Mouse (Mus musculus): Measurements from ENCODE around the gene Ciart. TPM values are rescaled to one million over a fixed set of nuclear protein-coding genes. Genes with fewer than 3 reads are reported as not detected.
"Not testable (repeated sequence)": the region's sequence is repeated elsewhere in the genome, so short reads cannot be mapped to it uniquely, and the experiment has no call there.

Gene Ciart
- polyA plus RNA-seq, 1 experiment from 2014 or later = 4.9 TPM

DNA sequence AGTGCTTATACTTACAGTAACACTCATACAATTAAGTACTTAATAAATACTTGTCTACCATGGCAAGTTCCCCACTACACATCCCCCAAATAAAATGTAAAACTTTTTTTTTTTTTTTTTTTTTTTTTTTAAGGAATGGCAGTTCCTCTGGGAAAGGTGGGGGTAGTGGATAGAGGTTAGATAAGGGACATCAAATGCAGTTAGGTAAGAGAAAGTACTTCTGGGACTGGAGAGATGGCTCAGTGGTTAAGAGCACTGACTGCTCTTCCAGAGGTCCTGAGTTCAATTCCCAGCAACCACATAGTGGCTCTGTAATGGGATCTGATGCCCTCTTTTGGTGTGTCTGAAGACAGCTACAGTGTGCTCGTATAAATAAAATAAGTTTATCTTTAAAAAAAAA, 25.0 kb downstream of the Ciart start:
- H3K36me3 ChIP-seq (replicated peaks) = peaks cover 21% of the 10 kb centered on the region
- WGBS = 91% methylated on average over 1 of the region's 1 CpGs
- H3K27ac ChIP-seq; H3K4me3 ChIP-seq (replicated peaks); H3K9ac ChIP-seq; H3K9me3 ChIP-seq; H3K27me3 ChIP-seq; H3K4me2 ChIP-seq; ATAC-seq (ENCODE audit: low FRiP score): not testable (repeated sequence)
- H3K4me1 ChIP-seq = peaks cover 11% of the 10 kb centered on the region

DNA sequence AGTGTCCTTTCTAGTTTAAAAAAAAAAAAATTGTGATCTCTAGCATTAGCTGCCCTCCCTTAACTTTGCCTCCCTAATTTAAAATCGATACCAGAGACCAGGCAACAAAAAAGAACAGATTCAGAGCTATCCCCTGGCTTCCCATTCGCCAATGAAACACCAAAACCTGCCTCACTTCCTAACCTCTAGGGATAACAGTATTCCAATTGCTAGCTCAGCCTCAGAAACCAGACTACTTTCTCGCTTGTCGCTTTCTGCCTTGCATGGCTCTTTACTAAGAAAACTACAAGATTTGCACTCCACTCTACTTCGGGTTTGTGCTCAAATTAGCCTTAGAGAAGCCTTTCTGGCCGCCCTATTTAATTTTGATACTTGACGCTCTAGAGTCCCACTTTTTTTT, 25.9 kb downstream of the Ciart start:
- H3K27ac ChIP-seq = peak overlapping the region; percentile 74
- no peaks in the 10 kb centered on the region for H3K27me3 ChIP-seq
- peaks cover 22% of the 10 kb centered on the region for H3K36me3 ChIP-seq (replicated peaks)
- H3K9me3 ChIP-seq = no peaks in the 10 kb centered on the region
- peaks cover 11% of the 10 kb centered on the region for H3K4me1 ChIP-seq
- 21% methylated on average over 7 of the region's 7 CpGs for WGBS
- H3K4me3 ChIP-seq (replicated peaks) = peak overlapping the region; percentile 91
- H3K9ac ChIP-seq = peak overlapping the region; percentile 90
- peak overlapping the region; percentile 79 for H3K4me2 ChIP-seq
- no peak; the same call in none of the 2 replicates for ATAC-seq (ENCODE audit: low FRiP score)

- peak within 1 kb of the TSS; percentile 74 for H3K27ac ChIP-seq
- ATAC-seq (ENCODE audit: low FRiP score) = peak; percentile 100
- peaks cover 11% of the 10 kb centered on the region for H3K4me1 ChIP-seq
- under 1% methylated on average over 56 of the region's 56 CpGs for WGBS
- no peaks in the 10 kb centered on the region for H3K9me3 ChIP-seq
- H3K4me2 ChIP-seq = peak within 1 kb of the TSS; percentile 79
- H3K36me3 ChIP-seq (replicated peaks) = peaks cover 27% of the 10 kb centered on the region
- peak within 1 kb of the TSS; percentile 90 for H3K9ac ChIP-seq
- peak within 1 kb of the TSS; percentile 91 for H3K4me3 ChIP-seq (replicated peaks)
- no peaks in the 10 kb centered on the region for H3K27me3 ChIP-seq
Measured at GRCm38 (mm10) chr3:95855502-95856089, 26.5 kb downstream of the Ciart start, which contains the start of gene Prpf3. TSS of gene Prpf3 (minus strand) at chr3:95855885.

GRCm38 (mm10) chr3:95851317-95851716, 30.7 kb downstream of the Ciart start:
- Histone ChIP-seq H3K4me3 (replicated peaks) (no peak overlapping the region), H3K27ac (no peak overlapping the region), H3K9ac (no peak overlapping the region), H3K9me3 (no peaks in the 10 kb centered on the region), H3K4me1 (peaks cover 11% of the 10 kb centered on the region), H3K4me2 (no peak overlapping the region), H3K27me3 (no peaks in the 10 kb centered on the region), H3K36me3 (replicated peaks) (peaks cover 69% of the 10 kb centered on the region)
- 94% methylated on average over 8 of the region's 8 CpGs for WGBS
- no peak for ATAC-seq (ENCODE audit: low FRiP score)

- WGBS = 91% methylated on average over 4 of the region's 4 CpGs
- Histone ChIP-seq H3K4me2 (no peak overlapping the region), H3K27ac (no peak overlapping the region), H3K4me3 (replicated peaks) (no peak overlapping the region), H3K9ac (no peak overlapping the region), H3K9me3 (no peaks in the 10 kb centered on the region), H3K4me1 (peaks cover 8% of the 10 kb centered on the region), H3K36me3 (replicated peaks) (peaks cover 76% of the 10 kb centered on the region), H3K27me3 (no peaks in the 10 kb centered on the region)
- no peak for ATAC-seq (ENCODE audit: low FRiP score)
Measured at GRCm38 (mm10) chr3:95850611-95851010, 31.4 kb downstream of the Ciart start.

DNA sequence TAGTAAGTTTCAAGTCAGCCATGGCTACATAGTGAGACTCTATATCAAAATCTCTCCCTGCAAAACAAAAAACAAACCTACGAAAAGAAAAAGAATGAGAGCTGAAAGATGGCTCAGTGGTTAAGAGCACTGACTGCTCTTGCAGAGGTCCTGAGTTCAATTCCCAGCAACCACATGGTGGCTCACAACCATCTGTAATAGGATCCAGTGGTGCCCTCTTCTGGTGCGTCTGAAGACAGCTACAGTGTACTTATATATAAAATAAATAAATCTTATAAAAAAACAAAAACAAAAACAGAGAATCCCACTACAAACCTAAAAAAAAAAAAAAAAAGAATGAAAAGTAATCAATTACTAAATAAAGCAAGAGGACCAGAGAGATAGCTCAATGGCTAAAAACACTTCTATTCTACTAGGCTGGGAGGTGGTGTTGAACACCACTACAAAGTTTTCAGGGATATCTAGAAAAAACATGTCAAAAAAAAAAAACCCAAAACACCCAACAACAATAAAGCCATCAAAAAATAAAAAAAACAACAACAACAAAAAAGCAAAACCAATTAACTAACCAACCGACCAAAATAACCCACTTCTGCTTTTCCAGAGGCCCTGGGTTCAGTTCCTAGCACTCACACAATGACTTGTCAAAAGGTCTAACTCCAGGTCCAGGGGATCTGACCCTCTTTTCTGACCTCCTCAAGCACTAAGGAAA, 39.4 kb downstream of the Ciart start:
- WGBS = 92% methylated on average over 3 of the region's 3 CpGs
- Histone ChIP-seq H3K9me3 (no peaks in the 10 kb centered on the region), H3K4me2 (no peak overlapping the region), H3K27ac (no peak overlapping the region), H3K36me3 (replicated peaks) (peaks cover 86% of the 10 kb centered on the region), H3K4me3 (replicated peaks) (no peak overlapping the region), H3K9ac (no peak overlapping the region), H3K4me1 (no peaks in the 10 kb centered on the region), H3K27me3 (no peaks in the 10 kb centered on the region)
- ATAC-seq (ENCODE audit: low FRiP score) = no peak

DNA sequence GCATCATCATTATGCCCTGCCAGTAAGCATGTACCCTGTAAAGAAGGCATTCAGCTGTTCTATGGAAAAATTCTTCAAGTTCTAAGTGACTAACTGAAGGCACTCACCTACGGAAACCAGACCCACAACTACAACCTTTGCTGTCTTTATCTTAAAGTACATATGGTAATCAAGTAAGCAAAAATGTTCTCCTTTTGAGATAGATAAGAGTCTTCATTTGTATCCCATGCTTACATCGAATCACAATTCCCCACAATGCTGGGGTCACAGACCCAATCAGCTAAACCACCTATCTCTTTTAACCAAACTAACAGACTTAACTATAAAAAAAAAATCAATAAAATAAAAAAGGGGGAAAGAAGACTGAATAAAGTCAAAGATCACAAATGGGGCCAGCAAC, 42.8 kb downstream of the Ciart start:
- Histone ChIP-seq H3K36me3 (replicated peaks) (peaks cover 82% of the 10 kb centered on the region), H3K4me3 (replicated peaks) (no peak overlapping the region)

GRCm38 (mm10) chr3:95829053-95829452, 53.0 kb downstream of the Ciart start:
- 97% methylated on average over 4 of the region's 4 CpGs for WGBS
- peaks cover 60% of the 10 kb centered on the region for H3K36me3 ChIP-seq (replicated peaks)
- H3K4me3 ChIP-seq (replicated peaks) = no peak overlapping the region
- H3K4me1 ChIP-seq = no peaks in the 10 kb centered on the region
- H3K9me3 ChIP-seq = no peaks in the 10 kb centered on the region
- no peak overlapping the region for H3K27ac ChIP-seq
- no peak overlapping the region for H3K9ac ChIP-seq
- no peak for ATAC-seq (ENCODE audit: low FRiP score)
- no peaks in the 10 kb centered on the region for H3K27me3 ChIP-seq
- H3K4me2 ChIP-seq = no peak overlapping the region

More for the DNA sequence above, 42.8 kb downstream of the Ciart start:
- Histone ChIP-seq H3K27ac (no peak overlapping the region), H3K27me3 (no peaks in the 10 kb centered on the region), H3K4me2 (no peak overlapping the region), H3K9ac (no peak overlapping the region), H3K9me3 (no peaks in the 10 kb centered on the region), H3K4me1 (no peaks in the 10 kb centered on the region)
- no peak for ATAC-seq (ENCODE audit: low FRiP score)
- WGBS = 97% methylated on average over 2 of the region's 2 CpGs

Other genes with a start within 250 kb of the Ciart start
- 69.3 and 74.0 TPM in 2 replicates for gene Mcl1, start 223.5 kb downstream of the Ciart start, polyA plus RNA-seq (2016; fragmentation: Nextera tagmentation; extraction: Ambion mirVana)
- gene Adamtsl4, start 194.3 kb downstream of the Ciart start, polyA plus RNA-seq (2016; fragmentation: Nextera tagmentation; extraction: Ambion mirVana) = 0.65 and 1.1 TPM in 2 replicates
- 13.2 and 14.5 TPM in 2 replicates for gene Ecm1, start 142.7 kb downstream of the Ciart start, polyA plus RNA-seq (2016; fragmentation: Nextera tagmentation; extraction: Ambion mirVana)
- 50.1 and 53.3 TPM in 2 replicates for gene Tars2, start 122.0 kb downstream of the Ciart start, polyA plus RNA-seq (2016; fragmentation: Nextera tagmentation; extraction: Ambion mirVana)
- 29.1 and 31.0 TPM in 2 replicates for gene Rprd2, start 63.4 kb downstream of the Ciart start, polyA plus RNA-seq (2016; fragmentation: Nextera tagmentation; extraction: Ambion mirVana)
- gene Prpf3, start 26.4 kb downstream of the Ciart start, polyA plus RNA-seq (2016; fragmentation: Nextera tagmentation; extraction: Ambion mirVana) = 59.1 and 69.5 TPM in 2 replicates
- 328 and 348 TPM in 2 replicates for gene Mrps21, start 10.7 kb downstream of the Ciart start, polyA plus RNA-seq (2016; fragmentation: Nextera tagmentation; extraction: Ambion mirVana)
- gene BC028528, start 9.8 kb upstream of the Ciart start, polyA plus RNA-seq (2016; fragmentation: Nextera tagmentation; extraction: Ambion mirVana) = 8.4 and 10.1 TPM in 2 replicates
- gene Aph1a, start 11.7 kb upstream of the Ciart start, polyA plus RNA-seq (2016; fragmentation: Nextera tagmentation; extraction: Ambion mirVana) = 32.2 and 37.5 TPM in 2 replicates
- 26.3 and 32.1 TPM in 2 replicates for gene Car14, start 22.4 kb upstream of the Ciart start, polyA plus RNA-seq (2016; fragmentation: Nextera tagmentation; extraction: Ambion mirVana)
- gene Anp32e, start 47.0 kb upstream of the Ciart start, polyA plus RNA-seq (2016; fragmentation: Nextera tagmentation; extraction: Ambion mirVana) = 405 and 446 TPM in 2 replicates
- 91.3 and 95.1 TPM in 2 replicates for gene Plekho1, start 113.8 kb upstream of the Ciart start, polyA plus RNA-seq (2016; fragmentation: Nextera tagmentation; extraction: Ambion mirVana)
- gene Vps45, start 176.2 kb upstream of the Ciart start, polyA plus RNA-seq (2016; fragmentation: Nextera tagmentation; extraction: Ambion mirVana) = 39.2 and 47.0 TPM in 2 replicates
- gene Otud7b, start 222.3 kb upstream of the Ciart start, polyA plus RNA-seq (2016; fragmentation: Nextera tagmentation; extraction: Ambion mirVana) = 14.0 and 15.5 TPM in 2 replicates